Mouse (Mus musculus) T-helper 1 cell (primary cell): ENCODE results near the gene Rad51.

Experiments used
- in situ Hi-C: fragments of 300-600 bp; cut with MboI, MseI; formaldehyde crosslinking; loops from one replicate; pipeline ENCODE4 v1.15.1; 2025; ENCODE audit warnings: high pct_unique_total_duplicates

The Rad51 gene

DNA sequence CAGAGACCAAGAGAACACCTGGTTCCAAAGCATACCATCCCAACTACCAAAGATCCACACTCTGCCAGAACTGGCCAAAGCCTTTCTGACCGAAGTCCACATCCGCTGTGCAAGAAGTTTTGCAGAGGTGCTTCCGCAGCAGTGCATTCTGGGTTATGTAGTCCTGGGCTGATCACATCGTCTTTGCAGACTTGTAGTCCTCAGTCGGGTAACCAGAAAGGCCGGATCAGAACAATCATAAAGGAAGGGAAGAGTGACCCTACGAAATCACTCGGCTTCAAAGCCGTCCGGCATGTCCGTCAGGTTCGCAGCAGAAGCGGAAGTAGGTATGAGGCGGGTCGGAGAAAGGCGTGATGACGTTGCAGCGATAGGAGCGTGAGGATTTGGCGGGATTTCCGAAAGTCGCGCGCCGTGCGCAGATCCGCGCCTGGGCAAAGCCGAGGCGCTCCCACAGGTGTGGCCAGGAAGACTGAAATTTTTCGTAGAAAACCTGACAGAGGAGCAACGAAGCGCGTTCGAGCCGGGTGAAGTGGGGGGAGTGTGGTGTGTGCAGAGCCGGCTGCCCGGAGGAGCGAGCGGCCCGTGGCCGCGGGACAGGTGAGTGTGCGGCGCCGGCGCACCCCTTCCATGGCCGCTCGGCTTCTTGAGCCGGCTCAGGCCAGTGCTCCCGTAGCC is at the start of gene Rad51:
TSS of gene Rad51 (plus strand) at position 356 of the 675 bp plus-strand sequence.
- in situ Hi-C loops = no loop called here

DNA sequence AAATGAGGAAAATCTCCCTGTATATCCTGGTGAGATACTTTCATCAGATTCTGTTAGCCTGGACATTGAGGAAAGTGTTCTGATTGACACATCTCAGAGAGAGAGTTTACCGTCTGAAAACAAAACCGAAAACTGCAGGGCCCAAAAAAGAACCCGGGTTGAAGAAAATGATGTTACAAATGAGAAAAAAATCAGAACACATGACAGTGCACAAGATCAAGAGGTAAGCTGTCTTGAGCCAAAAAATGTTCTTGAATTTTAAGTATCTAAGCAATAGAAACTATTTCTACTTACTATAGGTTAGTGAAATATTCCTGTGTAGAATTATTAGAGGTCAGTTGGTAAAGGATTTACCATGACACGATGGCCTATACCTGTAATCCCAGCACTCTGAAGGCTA is 40.2 kb upstream of the Rad51 start:
- in situ Hi-C loops = no loop called here

DNA sequence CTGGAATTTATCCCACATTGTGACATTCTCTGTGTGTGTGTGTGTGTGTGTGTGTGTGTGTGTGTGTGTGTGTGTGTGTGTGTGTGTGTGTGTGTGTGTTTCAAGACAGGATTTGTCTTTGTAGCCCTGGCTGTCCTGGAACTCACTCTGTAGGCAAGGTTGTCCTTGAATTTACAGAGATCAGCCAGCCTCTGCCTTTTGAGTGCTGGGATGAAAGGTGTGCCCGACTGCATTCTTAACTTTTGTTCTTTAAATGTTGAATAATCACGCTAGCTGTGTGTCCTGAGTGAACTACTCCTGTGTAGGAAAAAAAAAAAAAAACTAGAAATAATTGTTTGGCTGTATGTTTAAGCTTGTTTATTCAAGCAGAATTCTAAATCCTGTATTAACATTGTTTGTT is 26.4 kb upstream of the Rad51 start:
- in situ Hi-C loops = no loop called here

DNA sequence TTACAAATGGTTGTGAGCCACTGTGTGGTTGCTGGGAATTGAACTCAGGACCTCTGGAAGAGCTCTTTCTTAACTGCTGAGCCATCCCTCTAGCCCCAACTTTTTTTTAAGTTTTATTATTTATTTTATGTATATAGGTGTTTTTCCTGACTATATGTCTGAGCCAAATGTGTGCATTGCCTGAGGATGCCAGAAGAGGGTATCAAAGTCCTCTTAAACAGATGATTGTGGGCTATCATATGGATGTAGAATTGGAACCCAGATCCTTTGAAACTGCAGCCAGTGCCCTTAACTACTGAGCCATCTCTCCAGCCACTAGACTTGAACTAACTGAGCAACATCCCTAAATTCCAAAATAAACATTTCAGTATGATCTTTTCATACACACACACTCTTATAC is 11.0 kb upstream of the Rad51 start:
- in situ Hi-C loops = no loop called here

DNA sequence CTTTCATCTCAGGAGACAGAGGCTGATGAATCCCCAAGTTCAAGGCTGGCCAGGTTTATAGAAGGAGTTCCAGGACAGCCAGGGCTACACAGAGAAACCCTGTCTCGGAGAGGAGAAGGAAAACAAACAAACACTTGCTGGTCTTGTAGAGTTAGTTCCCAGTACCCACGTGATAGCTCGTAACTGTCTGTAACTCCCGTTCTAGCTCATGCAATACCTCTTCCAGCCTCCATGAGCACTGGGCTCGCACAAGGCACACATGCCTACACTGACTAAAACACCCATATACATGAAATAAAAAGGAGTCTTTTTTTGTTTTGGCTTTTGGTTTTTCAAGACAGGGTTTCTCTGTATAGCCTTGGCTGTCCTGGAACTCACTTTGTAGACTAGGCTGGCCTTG is 6.0 kb upstream of the Rad51 start:
- in situ Hi-C loops = no loop called here

DNA sequence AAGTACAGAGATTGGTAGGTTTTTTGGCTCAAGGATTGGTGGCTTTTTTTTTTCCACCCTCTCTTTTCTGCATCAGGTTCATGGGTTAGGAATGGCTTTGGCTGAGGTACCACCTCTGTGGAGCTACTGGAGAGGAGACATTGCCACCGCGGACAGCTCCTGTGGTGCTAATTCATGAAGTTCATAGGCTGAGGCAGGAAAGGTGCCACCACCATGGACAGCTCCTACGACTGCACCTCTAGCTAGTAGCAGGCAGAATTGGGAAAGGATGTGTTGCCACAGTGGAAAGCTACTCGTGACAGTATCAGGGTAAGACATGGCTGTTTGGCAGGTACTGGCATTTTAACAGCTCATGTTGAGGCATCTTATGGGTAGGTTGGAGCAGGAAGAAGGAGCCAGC is 4.0 kb upstream of the Rad51 start:
- in situ Hi-C loops = no loop called here

DNA sequence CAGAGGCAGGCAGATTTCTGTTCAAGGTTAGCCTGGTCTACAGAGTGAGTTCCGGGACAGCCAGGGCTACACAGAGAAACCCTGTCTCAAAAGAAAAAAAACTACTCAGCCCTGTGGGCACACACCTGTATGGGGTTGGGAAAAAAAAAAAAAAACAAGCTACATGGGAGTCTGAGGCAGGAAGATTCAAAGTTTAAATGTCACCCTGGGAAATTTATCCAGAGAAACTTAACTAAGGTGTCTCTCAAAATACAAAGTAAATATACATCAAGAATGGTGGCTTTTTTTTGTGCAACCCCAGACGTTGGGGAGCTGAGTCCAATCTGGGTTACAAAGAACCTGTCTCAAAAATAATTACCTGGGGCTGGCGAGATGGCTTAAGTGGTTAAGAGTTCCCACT is 1.5 kb upstream of the Rad51 start:
- in situ Hi-C loops = no loop called here

DNA sequence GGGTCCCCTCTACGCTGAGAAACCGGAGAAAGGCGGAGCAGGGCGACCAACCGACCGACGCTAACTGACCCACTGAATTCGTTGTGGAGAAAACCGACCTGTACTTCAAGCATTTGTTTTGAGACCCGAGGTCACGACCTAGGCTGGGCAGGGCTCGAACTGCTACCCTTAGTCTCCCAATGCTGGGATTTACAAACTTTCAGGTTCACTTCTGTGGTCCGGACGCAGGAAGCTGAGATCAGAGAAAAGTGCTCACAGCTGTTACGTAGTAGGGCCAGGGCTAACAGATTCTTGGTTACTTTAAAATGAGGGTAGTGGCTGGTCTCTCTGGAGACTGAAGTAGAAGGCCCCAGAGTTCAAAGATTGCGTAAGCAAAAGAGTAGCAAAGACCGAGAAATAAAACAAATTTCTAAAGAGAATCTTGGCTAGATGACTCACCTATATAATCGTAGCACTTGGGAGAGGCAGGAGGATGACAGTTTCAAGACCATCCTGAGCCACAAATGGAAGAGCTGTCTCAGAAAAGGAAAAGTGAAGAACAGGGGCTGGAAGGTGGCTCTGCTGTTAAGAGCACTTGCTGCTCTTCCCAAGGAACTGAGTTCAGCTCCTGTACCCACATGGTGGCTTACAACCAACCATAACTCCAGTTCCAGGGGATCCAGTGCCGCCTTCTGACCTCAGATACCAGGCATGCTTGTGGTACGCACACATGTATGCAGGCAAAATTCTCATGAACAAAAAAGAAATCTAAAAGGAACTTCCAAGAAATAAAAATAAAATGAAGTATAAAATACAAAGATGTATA is 730 bp downstream of the Rad51 start:
- in situ Hi-C loops = no loop called here

DNA sequence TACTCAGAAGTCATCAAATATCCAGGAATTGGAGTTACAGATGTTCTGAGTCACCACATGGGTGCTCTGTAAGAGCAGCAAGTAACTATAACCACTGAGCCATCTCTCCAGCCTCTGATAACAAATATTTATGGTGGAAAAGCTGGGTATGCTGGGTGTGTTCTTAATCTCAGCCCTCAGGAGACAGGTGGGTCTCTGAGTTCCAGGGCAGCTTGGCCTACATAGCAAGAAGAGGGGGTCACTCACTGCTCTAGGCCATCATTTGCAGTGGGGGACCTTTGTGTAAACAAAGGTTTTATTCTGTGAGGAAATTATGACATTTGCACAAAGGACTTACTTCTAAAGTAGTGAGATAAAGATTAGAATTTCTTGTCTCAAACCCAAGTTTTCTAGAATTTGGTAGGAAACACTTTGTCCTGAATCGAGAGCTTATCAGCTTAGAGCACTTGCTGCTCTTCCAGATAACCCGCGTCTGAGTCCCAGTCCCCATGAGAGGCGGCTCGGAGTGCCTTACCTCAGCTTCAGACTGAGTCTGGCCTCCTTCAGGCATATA is 23.8 kb downstream of the Rad51 start:
- in situ Hi-C loops = loop anchor here (25.0 kb wide), 1 partner anchor 1201 kb away; no protein-coding TSS in a partner anchor

DNA sequence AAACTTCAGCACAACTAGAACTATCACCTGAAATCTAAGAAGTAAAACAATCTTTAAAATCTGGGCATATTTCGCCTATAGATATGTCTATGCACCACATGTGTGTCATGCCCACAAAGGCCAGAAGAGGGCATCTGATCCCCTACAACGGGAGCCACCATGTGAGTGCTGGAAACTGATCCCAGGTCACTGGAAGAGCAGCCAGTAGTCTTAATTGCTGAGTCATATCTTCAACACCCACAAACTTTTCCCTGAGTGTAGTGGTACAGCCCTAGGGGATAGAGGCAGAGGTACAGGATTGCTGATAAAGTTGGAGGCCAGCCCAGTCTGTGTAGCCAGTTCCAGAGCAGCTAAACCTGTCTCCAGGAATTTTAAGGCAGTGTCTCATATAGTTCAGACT is 32.6 kb downstream of the Rad51 start:
- in situ Hi-C loops = loop anchor here (5.0 to 25.0 kb wide), 2 partner anchors 42 to 1192 kb away; no protein-coding TSS in a partner anchor

DNA sequence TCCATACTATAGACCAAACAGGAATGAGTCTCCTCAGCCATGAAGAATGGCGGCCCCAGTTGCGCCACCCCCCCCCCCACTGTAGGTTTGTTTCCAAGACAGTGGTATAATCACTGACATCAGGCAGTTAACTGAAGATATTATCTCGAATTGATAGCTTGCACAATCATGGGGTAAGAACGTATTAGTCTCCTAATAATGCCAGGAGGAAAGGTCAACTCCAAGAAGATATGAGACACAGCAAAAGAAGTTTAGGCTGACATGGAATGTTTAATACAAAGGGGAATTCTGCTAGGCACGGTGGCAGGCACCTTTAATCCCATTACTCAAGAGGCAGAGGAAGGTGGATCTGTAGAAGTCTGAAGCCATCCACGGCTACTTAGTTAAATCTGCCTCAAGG is 33.8 kb downstream of the Rad51 start:
- in situ Hi-C loops = loop anchor here (5.0 to 25.0 kb wide), 2 partner anchors 41 to 1191 kb away; no protein-coding TSS in a partner anchor

DNA sequence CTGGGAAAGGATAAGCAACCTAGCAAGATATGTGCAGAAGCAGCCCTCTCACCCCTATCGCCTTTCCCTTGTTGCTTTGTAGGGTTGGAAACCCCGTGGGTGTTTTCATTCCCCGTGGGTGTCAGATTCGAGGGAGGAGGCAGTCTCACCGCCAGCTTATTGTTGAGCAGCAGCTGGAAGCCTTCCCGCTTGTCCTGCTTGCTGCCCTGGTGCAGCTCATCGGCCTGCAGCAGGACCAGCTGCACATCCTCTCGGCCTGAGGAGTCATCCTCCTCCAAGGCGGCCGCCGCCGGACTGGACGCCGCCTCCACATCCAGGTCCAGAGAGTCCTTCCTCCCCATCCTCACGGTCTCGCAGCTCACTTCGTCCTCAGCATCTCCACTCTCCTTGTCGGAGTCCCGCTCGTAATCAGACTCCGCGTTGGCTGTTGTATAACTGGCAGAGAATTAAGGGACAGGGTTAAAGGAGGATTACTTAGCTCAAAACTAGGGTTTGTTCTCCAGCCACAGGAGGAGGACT is 34.6 kb downstream of the Rad51 start:
- in situ Hi-C loops = loop anchor here (5.0 to 25.0 kb wide), 2 partner anchors 40 to 1190 kb away; no protein-coding TSS in a partner anchor

DNA sequence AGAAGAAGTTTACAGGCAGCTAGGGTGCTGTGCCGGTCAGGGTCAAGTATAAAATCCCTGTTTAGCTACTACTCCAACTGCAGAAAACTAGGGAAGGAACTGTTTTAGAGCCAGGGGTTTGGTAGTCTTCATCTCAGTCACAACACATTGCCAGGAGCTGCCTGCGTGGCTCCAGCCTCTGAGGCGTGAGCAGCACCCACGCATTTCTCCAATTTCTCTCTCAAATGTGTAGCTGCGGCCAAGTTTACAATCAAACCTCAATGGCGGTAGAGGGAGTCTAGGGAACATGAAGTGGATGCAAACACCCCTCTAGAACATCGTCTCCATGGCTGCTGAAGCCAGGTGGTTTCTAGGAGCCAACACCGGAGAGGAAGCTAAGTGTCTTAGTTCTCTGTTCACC is 35.2 kb downstream of the Rad51 start:
- in situ Hi-C loops = loop anchor here (5.0 to 25.0 kb wide), 2 partner anchors 40 to 1190 kb away; no protein-coding TSS in a partner anchor

DNA sequence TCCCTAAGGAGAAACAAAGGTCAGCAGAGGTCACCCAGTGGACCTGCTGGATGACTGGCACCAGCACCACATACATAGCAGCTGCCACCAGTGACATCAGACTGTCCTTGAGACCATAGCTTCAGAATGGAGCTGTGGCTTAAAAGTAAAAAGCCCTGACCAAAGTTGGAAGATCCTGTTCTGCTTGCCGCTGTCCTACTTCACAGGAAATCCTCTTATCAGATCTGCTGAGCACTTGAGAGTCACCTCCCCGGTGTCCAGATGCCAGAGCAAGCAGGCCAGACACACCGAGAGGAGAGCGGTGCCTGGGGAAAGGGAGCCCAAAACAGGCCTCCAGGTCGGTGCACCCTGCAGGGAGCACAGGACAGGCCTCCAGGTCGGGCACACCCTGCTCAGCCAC is 39.7 kb downstream of the Rad51 start:
- in situ Hi-C loops = loop anchor here (5.0 kb wide), 1 partner anchor 35 kb away; no protein-coding TSS in a partner anchor

DNA sequence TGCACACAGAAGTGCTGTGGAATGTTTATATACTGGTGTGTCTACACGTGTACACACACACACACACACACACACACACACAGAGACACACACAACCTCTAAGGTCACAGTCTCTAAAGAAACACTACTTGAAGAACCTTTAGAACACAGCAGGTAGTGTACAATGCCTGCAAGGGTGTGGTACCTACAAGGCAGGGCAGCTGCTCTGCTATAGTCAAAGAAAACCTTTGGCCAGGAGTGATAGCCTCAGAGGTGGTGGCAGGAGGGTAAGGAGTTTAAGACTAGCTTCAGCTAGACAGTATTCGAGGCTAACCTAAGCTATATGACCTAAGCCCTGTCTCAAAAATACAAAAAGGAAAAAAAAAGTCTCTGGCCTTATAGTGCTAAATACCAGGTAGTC is 42.1 kb downstream of the Rad51 start:
- in situ Hi-C loops = loop anchor here (5.0 kb wide), 1 partner anchor 37 kb away; no protein-coding TSS in a partner anchor

DNA sequence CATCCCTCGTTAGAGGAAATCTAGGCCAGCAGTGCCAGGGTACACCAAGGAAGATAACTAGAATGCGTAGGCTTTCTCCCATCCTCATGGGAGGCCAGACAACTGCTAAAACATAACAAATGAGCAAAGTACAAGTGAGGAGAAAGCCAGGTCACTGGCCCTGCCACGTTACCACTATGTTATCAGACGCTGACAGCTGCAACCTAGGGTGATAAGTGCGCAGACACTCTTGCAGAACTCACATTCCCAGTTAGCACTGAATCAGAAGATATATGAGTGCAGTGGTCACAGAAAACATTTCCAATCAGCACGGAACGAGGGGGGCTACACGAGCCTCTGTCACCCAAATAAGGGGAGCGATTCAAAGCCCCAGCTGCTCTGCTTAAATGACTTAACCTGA is 42.8 kb downstream of the Rad51 start:
- in situ Hi-C loops = no loop called here

DNA sequence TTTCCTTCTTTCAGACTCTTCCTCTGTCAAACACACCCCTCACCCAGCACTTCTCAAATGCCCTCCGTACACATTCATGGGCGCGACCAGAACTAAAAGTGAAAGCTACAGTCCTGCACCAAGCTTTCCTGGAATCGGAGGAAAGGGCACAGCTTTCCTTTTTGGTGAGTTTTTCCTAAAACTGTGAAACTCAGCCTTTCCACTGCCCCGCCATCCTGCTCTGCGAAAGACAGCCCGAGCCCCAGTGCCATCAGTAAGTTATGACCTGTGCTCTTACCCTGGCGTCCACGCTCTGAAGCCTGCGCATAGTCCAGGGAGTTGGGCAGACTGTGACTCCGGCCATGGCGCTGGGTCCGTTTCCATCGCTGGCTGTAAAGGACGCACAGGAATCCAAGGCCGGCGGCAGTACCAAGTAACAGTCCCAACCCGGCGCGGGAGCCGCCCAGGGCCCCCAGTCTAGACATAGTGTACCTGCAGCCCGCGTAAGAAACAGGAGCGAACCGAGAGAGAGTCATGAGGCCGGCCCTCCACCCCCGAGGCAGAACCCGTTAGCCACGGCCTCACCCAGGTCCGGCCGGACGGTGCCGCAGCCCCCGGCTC is 43.6 kb downstream of the Rad51 start:
- in situ Hi-C loops = no loop called here

DNA sequence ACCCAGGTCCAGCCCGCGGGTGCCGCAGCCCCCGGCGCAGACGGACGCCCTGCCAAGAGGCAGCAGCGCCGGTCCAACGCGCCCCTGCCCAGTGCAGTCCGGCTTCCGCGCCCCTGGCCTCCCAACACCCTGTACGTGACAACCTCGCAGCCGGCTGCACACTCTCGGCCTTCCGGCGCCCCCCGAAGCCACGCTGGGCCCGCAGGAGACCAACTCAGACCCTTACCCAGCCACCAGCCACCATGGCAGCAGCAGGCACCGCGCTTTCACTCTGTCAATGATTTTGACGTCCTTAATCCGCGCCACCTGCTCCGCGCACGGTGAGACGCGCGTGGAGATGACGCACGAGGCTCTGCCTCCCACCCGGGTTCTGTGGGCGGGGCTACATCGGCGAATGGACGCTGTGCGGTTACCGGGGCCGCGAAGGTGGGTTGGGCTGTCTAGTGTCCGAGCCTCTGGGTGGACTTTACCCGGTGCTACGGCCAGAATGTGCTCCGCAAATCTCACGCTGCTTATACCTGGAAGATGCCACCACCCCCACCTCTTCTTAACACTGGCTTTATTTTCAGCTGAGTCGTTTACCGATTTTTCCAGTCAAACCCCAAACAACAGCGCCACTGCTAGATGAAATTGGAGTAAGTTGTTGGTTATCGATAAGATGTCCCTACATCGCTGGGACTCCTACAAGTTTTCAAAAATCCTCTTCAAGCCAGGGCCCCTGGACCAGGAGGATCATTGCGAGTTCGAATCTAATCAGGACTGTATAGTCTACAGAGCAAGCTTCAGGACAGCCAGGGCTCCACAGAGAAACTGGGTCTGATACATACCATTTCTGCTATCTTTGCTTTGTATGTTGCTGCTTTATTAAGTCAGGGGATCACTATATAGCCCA is 44.3 kb downstream of the Rad51 start, which contains the start of gene Rmdn3:
TSS of gene Rmdn3 (minus strand) at position 354 of the 892 bp plus-strand sequence.
- in situ Hi-C loops = no loop called here

DNA sequence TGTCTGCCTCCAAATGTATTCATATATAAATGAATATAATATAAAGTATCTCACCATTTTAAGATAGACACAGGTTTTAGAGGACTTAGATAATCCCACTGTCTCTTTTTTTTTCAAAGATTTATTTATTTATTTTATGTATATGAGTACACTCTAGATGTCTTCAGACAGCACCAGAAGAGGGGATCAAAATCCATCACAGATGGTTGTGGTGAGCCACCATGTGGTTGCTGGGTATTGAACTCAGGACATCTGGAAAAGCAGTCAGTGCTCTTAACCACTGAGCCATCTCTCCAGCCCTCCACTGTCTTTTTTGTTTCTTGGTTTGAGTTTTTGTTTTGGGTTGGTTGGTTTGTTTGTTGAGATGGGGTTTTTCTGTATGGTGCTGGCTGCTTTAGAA is 45.2 kb downstream of the Rad51 start:
- in situ Hi-C loops = no loop called here

DNA sequence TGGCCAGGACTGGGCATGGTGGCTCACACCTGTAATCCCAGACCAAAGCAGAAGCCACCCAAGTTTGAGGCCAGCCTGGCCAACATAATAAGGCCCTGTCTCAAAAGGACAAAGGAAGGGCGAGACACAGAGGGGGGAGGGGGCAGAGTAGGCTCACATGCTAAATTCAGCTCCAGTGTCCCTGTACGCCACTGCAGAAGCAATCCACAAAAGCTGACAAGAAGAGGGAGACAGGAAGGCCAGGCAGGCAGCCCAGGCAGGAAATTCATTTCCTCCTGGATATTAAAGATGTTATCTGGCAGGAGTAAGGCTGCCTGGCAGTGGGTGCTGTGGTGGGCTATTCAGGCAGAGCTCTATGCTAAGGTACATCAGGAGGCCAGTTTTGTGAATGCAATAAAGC is 48.7 kb downstream of the Rad51 start:
- in situ Hi-C loops = no loop called here

DNA sequence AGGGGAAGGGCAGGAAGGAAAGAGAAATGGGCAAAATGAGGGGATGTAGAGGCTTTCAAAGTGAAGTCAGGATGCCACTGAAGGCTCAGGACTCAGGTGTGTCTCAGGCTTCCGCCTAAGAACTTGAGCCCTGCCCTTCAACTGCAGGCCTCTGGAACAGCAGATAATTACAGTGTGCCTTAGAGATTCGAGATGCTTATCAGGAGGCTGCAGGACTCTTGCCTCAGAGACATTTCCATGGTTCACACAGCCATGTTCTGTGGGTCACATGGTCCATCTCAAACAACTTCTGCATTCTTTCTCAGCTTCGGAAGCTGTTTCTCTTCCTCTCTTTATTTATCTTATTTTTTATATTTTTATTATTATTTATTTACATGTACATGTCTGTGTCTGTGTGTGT is 50.5 kb downstream of the Rad51 start:
- in situ Hi-C loops = no loop called here
